Mouse (Mus musculus) stomach, embryonic 14.5 days (tissue): Measurements from ENCODE around the gene Rundc1. TPM values are rescaled to one million over a fixed set of nuclear protein-coding genes. Genes with fewer than 3 reads are reported as not detected.
A peak's percentile ranks its signal among the peaks of the same experiment; 100 is the strongest.
"Not testable (repeated sequence)": the region's sequence is repeated elsewhere in the genome, so short reads cannot be mapped to it uniquely, and the experiment has no call there.

Experiments used
- ATAC-seq: fragments of 200-750 bp; cut with Nextera tagmentation; 2 replicates; pipeline ENCODE4 v1.8.0; 2017; ENCODE audit warnings: low read depth, moderate TSS enrichment; ENCODE audit not compliant: insufficient number of reproducible peaks, insufficient read depth, low FRiP score
- H3K27ac ChIP-seq: fragments of 300-500 bp; sonication (generic); 2 replicates; pipeline ENCODE4 v1.5.1; 2014; ENCODE audit warnings: mild to moderate bottlenecking, low read length, moderate library complexity, mixed read lengths
- H3K27me3 ChIP-seq: fragments of 300-500 bp; sonication (generic); 2 replicates; pipeline ENCODE4 v1.6.1; 2014; ENCODE audit warnings: low read length, control low read depth, mixed read lengths; ENCODE audit not compliant: control insufficient read depth, insufficient read depth
- H3K36me3 ChIP-seq: fragments of 300-500 bp; sonication (generic); 2 replicates; pipeline ENCODE4 v1.6.1; 2014; ENCODE audit warnings: mild to moderate bottlenecking, control low read depth, low read length, moderate library complexity, mixed read lengths; ENCODE audit not compliant: control insufficient read depth, insufficient read depth
- H3K4me1 ChIP-seq: fragments of 300-500 bp; sonication (generic); 2 replicates; pipeline ENCODE4 v1.6.1; 2014; ENCODE audit warnings: low read length, control low read depth, mixed read lengths; ENCODE audit not compliant: control insufficient read depth, insufficient read depth
- H3K4me2 ChIP-seq: fragments of 300-500 bp; sonication (generic); replicated peaks from 2 replicates; pipeline ENCODE4 v1.6.1; 2014; ENCODE audit warnings: low read depth, low read length, control low read depth
- H3K4me3 ChIP-seq: fragments of 300-500 bp; sonication (generic); 2 replicates; pipeline ENCODE4 v1.5.1; 2014; ENCODE audit warnings: low read depth, low read length, control low read depth
- H3K9ac ChIP-seq: fragments of 300-500 bp; sonication (generic); replicated peaks from 2 replicates; pipeline ENCODE4 v1.6.1; 2014; ENCODE audit warnings: low read depth, mild to moderate bottlenecking, control low read depth, low read length, moderate library complexity, mixed read lengths
- H3K9me3 ChIP-seq: fragments of 300-500 bp; sonication (generic); 2 replicates; pipeline ENCODE4 v1.6.1; 2016; ENCODE audit warnings: low read depth, low read length, control low read depth; ENCODE audit not compliant: control insufficient read depth
- WGBS: fragments of 180-500 bp; shearing (Covaris S2); extraction: QIAGEN DNeasy Blood & Tissue Kit; methylation state at CpG from one replicate; pipeline ENCODE4 v1.1.7; 2014; 5-methylcytosine and 5-hydroxymethylcytosine counted together
- polyA plus RNA-seq: library from polyadenylated mRNA; unstranded; fragments of >200 nt; fragmentation: Nextera tagmentation; extraction: Ambion mirVana; gene quantifications from 2 replicates; pipeline ENCODE4 v1.2.1, GENCODE M21; 2014

Gene Rundc1
- polyA plus RNA-seq: 12.0 and 13.5 TPM in 2 replicates

DNA sequence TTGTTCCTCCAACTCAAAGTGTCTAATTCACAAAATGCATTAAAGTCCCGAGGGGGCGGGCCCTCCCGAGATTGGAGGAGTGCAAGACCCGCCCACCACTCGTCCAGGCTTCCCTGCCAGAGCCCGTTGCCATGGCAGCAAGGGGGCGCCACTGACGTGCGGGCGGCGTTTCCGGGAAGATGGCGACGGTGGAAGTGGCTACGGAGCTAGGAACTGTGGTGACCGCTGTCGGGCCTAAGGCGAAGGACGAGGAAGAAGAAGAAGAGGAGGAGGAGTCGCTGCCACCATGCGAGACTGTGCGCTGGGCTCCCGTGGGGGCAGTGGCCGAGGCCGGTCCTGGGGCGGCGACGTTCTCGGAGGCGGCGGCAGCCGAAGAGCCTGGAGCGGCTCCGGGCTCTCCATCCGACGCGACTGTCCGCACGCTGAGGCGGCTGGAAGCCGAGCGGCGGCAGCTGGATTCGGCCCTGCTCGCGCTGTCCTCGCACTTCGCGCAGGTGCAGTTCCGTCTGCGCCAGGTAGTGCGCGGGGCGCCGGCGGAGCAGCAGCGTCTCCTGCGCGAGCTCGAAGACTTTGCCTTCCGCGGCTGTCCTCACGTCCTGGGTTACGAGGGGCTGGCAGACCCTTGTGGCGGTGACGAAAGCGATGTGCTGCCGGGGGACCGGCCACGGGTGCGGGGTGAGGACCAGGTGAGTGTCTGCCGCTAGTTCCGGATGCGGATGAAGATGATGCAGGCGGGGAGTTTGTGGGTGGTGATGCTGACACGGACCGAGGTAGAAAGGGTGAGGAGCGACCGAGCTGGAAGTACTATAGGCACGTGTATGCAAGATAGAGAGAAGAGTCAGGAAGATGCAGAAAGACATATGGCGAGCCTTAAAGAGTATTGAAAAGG lies at the start of gene Rundc1, which contains the start of gene Ptges3l:
Gene Rundc1 (plus strand): TSS at position 161 of the 889 bp plus-strand sequence.
Gene Ptges3l (minus strand): TSS at position 409 of the 889 bp plus-strand sequence.
- whole genome bisulfite sequencing: under 1% methylated on average over 79 of the region's 81 CpGs
- peaks cover 19% of the 10 kb centered on the region; the same call in 1 of the 2 replicates for H3K4me1 ChIP-seq
- H3K4me2 ChIP-seq: peak within 1 kb of the TSS; percentile 88
- H3K4me3 ChIP-seq: peak within 1 kb of the TSS; percentile 97
- H3K9ac ChIP-seq: peak within 1 kb of the TSS; percentile 60
- ATAC-seq: peak; percentile 90
- no peaks in the 10 kb centered on the region for H3K9me3 ChIP-seq
- H3K36me3 ChIP-seq: peaks cover under 1% of the 10 kb centered on the region
- no peaks in the 10 kb centered on the region for H3K27me3 ChIP-seq
- peak within 1 kb of the TSS; percentile 86 for H3K27ac ChIP-seq

DNA sequence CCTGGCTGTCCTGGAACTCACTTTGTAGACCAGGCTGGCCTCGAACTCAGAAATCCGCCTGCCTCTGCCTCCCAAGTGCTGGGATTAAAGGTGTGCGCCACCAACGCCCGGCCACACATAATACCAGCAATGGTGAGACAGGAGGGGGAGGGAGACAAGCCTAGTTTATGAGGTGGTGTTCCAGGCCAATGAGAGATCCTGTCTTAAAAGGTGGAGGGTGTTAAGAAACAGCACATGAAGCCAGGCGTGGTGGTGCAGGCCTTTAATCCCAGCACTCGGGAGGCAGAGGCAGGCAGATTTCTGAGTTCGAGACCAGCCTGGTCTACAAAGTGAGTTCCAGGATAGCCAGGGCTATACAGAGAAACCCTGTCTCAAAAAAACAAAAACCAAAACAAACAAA lies 46.7 kb upstream of the Rundc1 start:
- ATAC-seq, H3K9me3 ChIP-seq, H3K9ac ChIP-seq, H3K27ac ChIP-seq, H3K36me3 ChIP-seq, H3K4me2 ChIP-seq, H3K4me3 ChIP-seq, H3K4me1 ChIP-seq, H3K27me3 ChIP-seq: not testable (repeated sequence)
- WGBS: 87% methylated on average over 8 of the region's 8 CpGs

DNA sequence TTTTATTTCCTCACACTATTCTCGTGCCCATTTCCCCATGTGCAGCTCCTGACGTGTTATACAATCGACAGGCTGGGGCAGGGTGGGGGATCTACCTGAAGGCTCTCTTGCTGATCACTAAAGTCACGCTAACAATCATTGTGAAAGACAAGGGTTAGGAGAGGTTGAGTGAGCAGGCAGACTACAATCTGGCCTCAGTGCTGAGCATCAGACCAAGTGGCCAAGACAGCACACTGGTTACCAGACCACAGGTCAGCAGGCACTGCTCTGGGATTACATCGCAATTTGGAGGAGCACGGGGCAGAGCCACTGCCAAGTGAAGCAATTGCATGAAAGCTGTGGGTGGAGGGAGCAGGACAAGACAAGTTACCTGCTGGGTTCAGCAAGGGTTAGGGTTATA lies 46.0 kb upstream of the Rundc1 start:
- Histone ChIP-seq H3K4me3 (no peak overlapping the region), H3K4me2 (no peak overlapping the region), H3K36me3 (no peaks in the 10 kb centered on the region), H3K9me3 (no peaks in the 10 kb centered on the region), H3K4me1 (no peaks in the 10 kb centered on the region), H3K9ac (no peak overlapping the region), H3K27me3 (no peaks in the 10 kb centered on the region), H3K27ac (no peak overlapping the region)
- 76% methylated on average over 6 of the region's 6 CpGs for WGBS
- no peak for ATAC-seq

DNA sequence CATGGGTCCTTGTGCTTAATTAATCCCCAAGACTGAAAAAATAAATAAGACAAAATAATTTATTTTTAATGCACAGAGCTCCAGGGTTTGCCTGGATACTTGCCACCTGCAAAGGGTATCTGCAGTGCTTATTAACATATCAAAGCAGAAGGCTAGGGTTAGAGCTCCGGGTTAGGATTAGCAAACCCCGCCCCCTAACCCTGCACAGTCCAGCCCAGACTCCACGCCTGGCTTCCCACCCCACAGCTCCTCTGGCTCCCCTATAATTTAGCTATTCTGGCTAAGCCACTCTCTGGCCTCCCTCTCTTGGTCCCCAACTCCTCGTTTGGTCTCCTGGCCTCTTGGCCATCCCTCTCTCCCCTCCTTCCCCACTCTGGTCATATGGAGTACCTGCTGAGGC lies 43.1 kb upstream of the Rundc1 start:
- no peak overlapping the region for H3K4me2 ChIP-seq
- 25% methylated on average over 4 of the region's 4 CpGs for WGBS

DNA sequence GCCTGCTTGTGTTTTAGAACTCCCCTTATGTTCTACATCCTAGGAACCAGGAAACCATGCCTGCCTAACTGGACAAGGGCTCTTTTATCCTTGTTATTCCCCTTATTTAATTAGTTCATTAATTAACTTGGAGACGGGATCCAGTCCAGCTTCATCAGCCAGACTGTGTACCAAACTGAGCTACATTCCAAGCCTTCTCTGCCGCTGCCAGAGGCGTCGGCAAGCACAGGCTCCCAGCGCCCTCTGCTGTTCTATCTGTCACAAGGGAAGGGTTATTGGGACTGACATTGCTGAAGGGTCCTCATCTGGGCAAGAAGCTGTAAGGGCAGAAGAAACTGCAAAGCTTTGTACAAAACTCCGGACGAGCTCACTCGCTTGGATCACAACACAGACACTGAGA lies 29.8 kb upstream of the Rundc1 start:
- H3K36me3 ChIP-seq: no peaks in the 10 kb centered on the region
- ATAC-seq: peak; percentile 61; the same call in 1 of the 2 replicates
- no peaks in the 10 kb centered on the region for H3K4me1 ChIP-seq
- H3K4me2 ChIP-seq: no peak overlapping the region
- H3K9me3 ChIP-seq: no peaks in the 10 kb centered on the region
- WGBS: 2% methylated on average over 8 of the region's 8 CpGs
- H3K9ac ChIP-seq: no peak overlapping the region
- H3K27ac ChIP-seq: no peak overlapping the region
- no peak overlapping the region for H3K4me3 ChIP-seq
- H3K27me3 ChIP-seq: no peaks in the 10 kb centered on the region

More for the DNA sequence above, 43.1 kb upstream of the Rundc1 start:
- H3K4me3 ChIP-seq: no peak overlapping the region
- H3K27me3 ChIP-seq: no peaks in the 10 kb centered on the region
- no peaks in the 10 kb centered on the region for H3K36me3 ChIP-seq
- H3K9me3 ChIP-seq: no peaks in the 10 kb centered on the region
- no peak overlapping the region for H3K27ac ChIP-seq
- H3K4me1 ChIP-seq: no peaks in the 10 kb centered on the region
- ATAC-seq: no peak
- no peak overlapping the region for H3K9ac ChIP-seq

DNA sequence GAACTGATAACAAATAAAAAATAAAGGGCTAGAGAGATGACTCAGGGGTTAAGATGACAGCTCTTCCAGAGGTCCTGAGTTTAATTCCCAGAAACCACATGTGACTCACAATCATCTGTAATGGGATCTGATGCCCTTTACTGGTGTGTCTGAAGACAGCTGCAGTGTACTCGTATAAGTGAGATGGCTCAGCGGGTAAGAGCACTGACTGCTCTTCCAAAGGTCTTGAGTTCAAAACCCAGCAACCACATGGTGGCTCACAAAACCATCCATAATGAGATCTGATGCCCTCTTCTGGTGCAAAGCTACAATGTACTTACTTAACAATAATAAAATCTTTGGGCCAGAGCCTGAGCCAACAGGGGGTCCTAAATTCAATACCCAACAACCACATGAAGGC lies 9.6 kb upstream of the Rundc1 start:
- no peak overlapping the region for H3K9ac ChIP-seq
- H3K27ac ChIP-seq: no peak overlapping the region
- no peak overlapping the region for H3K4me2 ChIP-seq
- H3K36me3 ChIP-seq: peaks cover 30% of the 10 kb centered on the region
- H3K4me1 ChIP-seq: peaks cover 6% of the 10 kb centered on the region; the same call in 1 of the 2 replicates
- H3K4me3 ChIP-seq: no peak overlapping the region
- no peaks in the 10 kb centered on the region for H3K27me3 ChIP-seq
- no peak for ATAC-seq
- 86% methylated on average over 2 of the region's 2 CpGs for WGBS
- H3K9me3 ChIP-seq: no peaks in the 10 kb centered on the region

GRCm38 (mm10) chr11:101416433-101417100 lies 8.3 kb upstream of the Rundc1 start:
- Histone ChIP-seq H3K27ac (peak overlapping the region; percentile 40; the same call in 1 of the 2 replicates), H3K9ac (peak overlapping the region; percentile 75), H3K36me3 (peaks cover 18% of the 10 kb centered on the region), H3K4me3 (peak overlapping the region; percentile 73), H3K4me2 (peak overlapping the region; percentile 90), H3K27me3 (no peaks in the 10 kb centered on the region), H3K9me3 (no peaks in the 10 kb centered on the region), H3K4me1 (peaks cover 6% of the 10 kb centered on the region; the same call in 1 of the 2 replicates)
- ATAC-seq: peak; percentile 10; the same call in 1 of the 2 replicates
- WGBS: 1% methylated on average over 11 of the region's 11 CpGs

DNA sequence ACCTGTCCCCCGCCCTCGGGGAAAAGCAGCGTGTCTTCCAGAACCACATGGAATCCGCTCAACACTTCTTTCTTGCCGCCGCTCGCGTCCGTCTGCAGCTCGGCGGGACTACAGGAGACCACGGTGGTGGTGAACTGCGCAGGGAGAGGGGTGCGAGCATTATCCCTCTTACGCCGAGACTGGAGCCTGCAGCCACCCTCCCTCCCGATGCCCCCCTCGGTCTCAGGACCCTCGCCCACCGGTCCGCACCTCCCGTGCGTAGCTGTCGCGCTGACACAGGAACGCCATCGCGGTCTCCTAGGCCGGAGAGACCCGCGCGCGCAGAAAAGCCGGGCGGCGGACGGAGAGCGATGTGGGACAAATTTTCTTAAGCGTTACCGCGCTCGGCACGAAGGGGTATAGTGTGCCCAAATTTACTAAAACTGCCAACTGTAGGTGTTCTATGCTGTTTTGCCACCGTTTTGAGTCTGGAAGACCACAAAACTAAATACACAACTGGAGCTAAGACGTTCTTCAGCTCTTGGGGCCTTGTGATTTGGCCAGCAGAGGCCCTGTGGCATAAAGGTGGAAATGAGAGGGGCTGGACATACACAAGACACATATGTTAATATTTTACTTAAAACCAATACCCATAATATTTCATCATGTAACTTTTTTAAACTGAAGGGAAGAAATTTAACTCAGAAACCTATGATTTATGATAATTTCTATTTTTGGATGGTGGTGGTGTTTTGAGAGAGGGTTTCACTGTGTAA lies 7.6 kb upstream of the Rundc1 start, which contains the start of gene Aarsd1:
Gene Aarsd1 (minus strand): TSS at position 515 of the 755 bp plus-strand sequence.
- WGBS: 0% methylated on average over 45 of the region's 45 CpGs
- peak within 1 kb of the TSS; percentile 90 for H3K4me2 ChIP-seq
- peak; percentile 66 for ATAC-seq
- H3K36me3 ChIP-seq: peaks cover 12% of the 10 kb centered on the region
- peak within 1 kb of the TSS; percentile 73 for H3K4me3 ChIP-seq
- peak within 1 kb of the TSS; percentile 75 for H3K9ac ChIP-seq
- H3K4me1 ChIP-seq: peaks cover 6% of the 10 kb centered on the region; the same call in 1 of the 2 replicates
- H3K27ac ChIP-seq: peak within 1 kb of the TSS; percentile 40; the same call in 1 of the 2 replicates
- H3K27me3 ChIP-seq: no peaks in the 10 kb centered on the region
- no peaks in the 10 kb centered on the region for H3K9me3 ChIP-seq
